Mouse (Mus musculus): ENCODE results near the gene Esr2.

DNA sequence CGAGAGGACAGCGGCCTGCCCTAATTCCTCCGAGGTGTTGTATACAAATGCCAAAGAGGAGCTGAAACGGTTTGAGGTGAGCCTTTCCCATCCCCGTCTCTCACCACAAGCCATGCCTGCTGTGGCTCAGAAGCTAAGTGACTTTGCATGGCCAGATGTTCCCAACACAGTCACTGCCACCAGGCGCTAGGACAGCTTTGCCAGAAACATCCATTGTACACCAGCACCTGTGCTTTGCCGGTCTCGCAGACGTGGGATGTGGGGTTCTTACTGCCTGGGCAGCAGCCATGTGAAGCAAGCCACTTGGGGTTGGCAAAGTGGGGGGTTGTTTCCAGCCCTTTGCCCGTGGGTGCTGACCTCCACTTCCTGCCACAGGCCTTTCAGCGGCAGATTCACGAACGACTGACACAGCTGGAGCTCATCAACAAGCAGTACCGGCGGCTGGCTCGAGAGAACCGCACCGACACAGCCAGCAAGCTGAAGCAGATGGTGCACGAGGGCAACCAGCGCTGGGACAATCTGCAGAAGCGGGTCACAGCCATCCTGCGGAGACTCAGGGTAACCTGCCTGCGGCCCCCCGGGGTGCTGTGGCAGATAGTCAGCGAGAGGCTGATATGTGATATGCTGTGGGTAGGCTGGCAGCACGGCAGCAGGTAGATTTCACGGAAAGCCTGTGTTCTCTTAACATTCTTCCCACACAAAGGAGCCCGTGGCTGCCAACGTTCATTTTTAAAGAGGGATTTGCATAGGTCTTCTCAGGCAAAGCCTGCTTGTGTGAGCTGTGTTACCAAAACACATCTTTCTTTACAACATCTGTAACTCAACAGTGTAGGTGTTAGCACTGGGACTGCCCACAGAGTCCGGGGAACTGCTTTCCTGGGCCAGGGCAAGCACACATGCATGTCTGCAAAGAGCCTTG, 81.7 kb downstream of the Esr2 start:
- TF ChIP-seq TAL1 (IDR thresholded peaks at IDR 0.05; ENCODE audit: low read length): no peak
- TF ChIP-seq GATA1 (IDR thresholded peaks at IDR 0.05; ENCODE audit: low read length): no peak
